Mouse (Mus musculus) adrenal gland, postnatal 10 days (tissue): ENCODE measurements around the gene Pex16. TPM values are rescaled to one million over a fixed set of nuclear protein-coding genes. Genes with fewer than 3 reads are reported as not detected.

Experiments
- DNase-seq: peaks from one replicate; pipeline ENCODE4 v3.0.0; 2021; ENCODE audit warnings: mixed read lengths
- long read RNA-seq, 2 experiments: library from polyadenylated mRNA; stranded (forward); transcript quantifications; one replicate each; pipeline ENCODE4 v2.0.0; 2021
- total RNA-seq, 2 experiments: library from RNA; stranded (reverse); gene quantifications; 2 replicates each; pipeline ENCODE4 v1.2.3; 2021

Pex16 gene
- 100 to 1,000 TPM; 115 to 130 TPM for total RNA-seq
- long read RNA-seq, experiment 1, transcript Pex16-201 (11 exons, 1,392 nt) = major isoform, 247 of 291 reads
- long read RNA-seq, experiment 1, partial matches to known transcripts = 22 of 291 reads
- long read RNA-seq, experiment 1, other reads (novel, unspliced or antisense) = 20 of 291 reads
- long read RNA-seq, experiment 2, transcript Pex16-201 (11 exons, 1,392 nt) = major isoform, 133 of 178 reads
- long read RNA-seq, experiment 2, partial matches to known transcripts = 27 of 178 reads
- long read RNA-seq, experiment 2, other reads (novel, unspliced or antisense) = 18 of 178 reads

DNA sequence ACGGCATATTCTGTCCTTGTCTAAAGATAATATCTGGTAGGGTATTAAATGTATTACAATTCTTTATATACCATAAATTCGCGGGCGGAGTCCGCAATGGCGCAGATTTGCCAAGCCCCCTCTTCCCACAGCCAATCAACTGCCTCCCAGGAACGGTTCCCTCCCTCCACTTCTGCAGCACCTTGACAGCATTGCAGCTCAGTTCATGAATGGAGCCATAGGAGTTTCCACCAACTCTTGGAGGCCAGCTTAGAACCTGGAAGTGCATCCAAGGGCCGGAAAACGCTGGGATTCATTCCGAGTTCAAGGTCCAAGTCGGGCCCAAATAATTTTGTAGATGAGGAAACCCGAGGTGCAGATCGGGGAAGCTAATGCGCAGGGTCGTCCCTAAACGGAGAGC lies at the start of gene Pex16, which contains the start of gene Large2:
Pex16 (plus strand) TSS at position 163 of the 400 bp plus-strand sequence.
Large2 (minus strand) TSS at position 356 of the 400 bp plus-strand sequence.
- peak; percentile 63 for DNase-seq

- no peak for DNase-seq
Observed at GRCm38 (mm10) chr2:92325676-92326075, 48.8 kb upstream of the Pex16 start.

GRCm38 (mm10) chr2:92326221-92326620 lies 48.3 kb upstream of the Pex16 start:
- DNase-seq = no peak

- no peak for DNase-seq
Observed at GRCm38 (mm10) chr2:92327601-92328000, 46.9 kb upstream of the Pex16 start.

GRCm38 (mm10) chr2:92328206-92328605 lies 46.3 kb upstream of the Pex16 start:
- DNase-seq = no peak

DNA sequence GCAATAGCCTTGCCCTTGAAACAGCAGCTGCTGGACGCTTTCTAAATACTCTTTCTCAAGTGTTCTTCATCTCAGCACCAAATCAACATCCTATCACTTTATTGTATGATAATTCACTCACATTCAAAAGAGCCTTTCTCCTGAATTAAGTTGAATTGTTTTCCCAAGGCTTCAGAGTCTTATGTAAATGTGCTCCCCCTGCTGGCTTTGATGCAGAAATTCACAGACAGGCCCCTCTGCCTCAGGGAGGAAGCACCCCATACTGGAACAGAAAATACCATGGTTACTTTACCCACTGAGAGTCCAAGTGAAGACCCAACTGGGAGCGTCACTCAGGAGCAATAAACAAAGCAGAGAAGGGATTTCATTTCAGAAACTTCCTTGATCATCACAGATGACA lies 43.6 kb upstream of the Pex16 start:
- no peak for DNase-seq

GRCm38 (mm10) chr2:92331410-92331809 lies 43.1 kb upstream of the Pex16 start:
- DNase-seq = no peak

DNA sequence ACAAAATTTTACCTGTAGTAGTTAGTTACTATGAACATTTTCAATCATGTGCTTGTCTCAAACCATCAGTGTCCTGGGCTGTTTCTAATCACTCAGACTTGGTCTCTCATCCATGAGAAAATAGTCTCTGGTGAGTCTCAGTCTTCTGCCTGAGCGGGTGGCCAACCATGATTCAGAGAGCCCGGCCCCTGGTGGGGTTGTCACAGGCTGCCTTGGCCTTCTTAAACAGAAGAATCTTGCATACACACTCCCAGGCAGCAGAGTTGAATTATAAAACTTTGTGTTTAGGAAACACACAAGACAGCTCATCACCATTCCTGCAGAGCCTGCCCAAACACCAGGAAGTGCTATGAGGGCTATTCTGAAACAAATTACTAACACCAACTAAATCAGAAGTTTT lies 42.6 kb upstream of the Pex16 start:
- DNase-seq = no peak

GRCm38 (mm10) chr2:92342418-92342817 lies 32.1 kb upstream of the Pex16 start:
- DNase-seq = no peak

DNA sequence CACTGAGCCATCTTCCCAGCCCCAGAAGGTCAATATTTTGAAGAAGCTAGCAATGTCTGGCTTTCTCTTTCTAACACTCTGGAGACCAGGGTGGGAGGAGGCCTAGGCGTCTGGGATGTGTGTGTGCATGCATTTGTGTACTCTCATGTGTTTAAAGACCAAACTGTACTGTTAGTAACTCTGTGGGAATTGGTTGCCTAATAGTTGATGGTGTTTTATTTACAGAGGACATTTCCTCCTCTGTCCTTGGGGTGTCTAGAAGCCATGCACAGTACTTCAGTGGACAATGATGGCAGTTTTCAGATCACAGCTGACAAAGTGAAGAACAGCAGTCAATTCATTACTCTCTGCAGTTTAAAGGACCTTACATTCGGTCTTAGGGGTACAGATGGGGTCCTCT lies 27.3 kb upstream of the Pex16 start:
- no peak for DNase-seq

DNA sequence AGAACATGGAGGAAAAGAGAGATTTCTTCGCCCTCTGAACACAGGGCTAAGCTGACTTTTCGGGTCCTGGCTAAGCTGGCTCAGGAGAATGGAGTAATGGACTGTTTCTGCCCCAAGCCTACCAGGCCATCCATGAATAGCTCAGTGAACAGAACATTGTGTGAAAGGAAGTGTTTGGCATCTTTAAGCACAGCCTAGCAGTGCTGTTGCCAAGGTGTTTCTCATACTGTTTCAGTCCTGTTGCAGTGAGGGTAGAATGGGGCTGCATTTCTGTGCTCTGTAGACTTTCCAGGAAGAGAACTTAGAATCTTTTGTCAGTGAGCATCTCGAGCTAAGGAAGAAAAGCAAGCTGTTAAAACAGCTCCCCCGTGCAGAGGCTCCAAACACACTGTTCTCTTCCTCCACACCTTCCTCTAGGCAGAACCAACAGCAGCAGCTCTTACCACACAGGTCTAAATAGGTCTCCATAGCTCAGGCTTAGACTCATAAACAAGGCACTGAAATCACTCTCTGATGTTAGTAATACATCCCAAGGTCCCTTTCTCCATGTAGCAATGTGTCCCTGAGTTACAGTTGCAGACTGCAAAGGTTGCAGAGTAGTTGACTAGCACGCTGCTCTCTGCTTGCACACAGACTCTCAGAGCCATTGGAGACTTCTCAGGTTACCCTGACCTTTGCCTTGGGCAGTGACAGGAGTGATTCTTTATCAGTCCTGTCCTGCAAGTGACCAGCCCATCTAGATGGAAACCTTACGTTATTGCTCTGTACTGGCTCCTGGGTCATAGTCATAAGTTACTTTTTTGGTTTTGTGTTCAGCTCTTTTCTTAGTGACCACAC lies 24.7 kb upstream of the Pex16 start:
- peak; percentile 70 for DNase-seq

DNA sequence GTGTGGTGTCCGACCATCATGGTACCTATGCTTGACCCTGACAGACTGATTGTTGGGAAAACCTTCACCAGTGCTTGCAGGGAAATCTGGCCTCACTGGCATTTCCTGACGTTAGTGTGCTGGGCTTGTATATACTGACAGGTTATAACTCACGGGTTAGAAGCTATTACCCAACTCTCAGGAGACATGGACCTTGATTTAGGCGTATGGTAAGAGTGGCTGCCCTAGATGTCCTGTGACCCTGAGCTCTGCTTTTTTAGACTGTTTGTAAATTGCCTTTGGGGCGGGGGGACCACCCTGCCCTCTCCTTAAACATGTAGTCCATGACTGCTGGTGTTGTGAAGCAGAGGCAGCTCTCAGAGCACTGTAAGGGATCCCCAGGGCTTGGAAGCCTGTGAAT lies 23.8 kb upstream of the Pex16 start:
- peak; percentile 56 for DNase-seq

DNA sequence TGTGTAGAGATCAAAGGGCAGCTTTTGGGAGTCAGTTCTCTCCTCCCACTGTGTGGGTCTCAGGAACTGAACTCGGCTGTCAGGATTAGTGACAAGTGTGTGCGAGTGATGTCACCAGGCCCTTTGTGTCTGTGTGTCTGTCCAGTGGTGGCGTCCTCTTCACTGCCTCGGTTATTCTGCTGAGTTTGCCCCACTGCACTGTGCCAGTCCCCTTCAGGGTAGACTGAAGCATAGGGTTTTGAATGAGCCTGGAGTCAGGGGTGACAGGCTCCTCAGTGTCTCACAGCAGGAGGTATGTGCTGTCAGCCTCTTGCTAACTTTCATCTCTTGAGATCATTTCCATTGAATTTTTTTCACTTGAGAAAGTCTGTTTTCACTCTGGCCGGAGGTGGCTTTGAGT lies 21.1 kb upstream of the Pex16 start:
- no peak for DNase-seq

DNA sequence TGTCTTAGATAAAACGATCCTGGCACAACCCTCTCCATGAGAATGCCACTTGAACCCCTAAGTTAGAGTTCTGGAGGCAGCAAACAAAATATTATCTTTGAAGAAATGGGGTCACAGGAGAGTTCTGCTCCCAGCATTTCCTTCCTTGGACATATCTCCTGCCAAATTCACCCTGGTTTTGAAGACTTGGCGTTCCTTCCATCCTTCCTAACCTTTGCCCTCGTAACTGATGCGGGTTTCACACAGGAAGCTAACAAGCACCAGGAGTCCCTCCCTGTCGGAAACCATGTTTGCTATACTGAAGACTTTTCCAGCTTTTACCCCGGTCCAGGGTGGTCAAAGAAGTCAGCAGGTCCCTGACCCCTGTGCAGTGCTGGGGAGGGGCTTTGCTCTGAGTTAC lies 20.3 kb upstream of the Pex16 start:
- DNase-seq = peak; percentile 4

- DNase-seq = no peak
Observed at GRCm38 (mm10) chr2:92359301-92359700, 15.2 kb upstream of the Pex16 start.

- peak; percentile 51 for DNase-seq
Observed at GRCm38 (mm10) chr2:92360186-92360823, 14.2 kb upstream of the Pex16 start.

DNA sequence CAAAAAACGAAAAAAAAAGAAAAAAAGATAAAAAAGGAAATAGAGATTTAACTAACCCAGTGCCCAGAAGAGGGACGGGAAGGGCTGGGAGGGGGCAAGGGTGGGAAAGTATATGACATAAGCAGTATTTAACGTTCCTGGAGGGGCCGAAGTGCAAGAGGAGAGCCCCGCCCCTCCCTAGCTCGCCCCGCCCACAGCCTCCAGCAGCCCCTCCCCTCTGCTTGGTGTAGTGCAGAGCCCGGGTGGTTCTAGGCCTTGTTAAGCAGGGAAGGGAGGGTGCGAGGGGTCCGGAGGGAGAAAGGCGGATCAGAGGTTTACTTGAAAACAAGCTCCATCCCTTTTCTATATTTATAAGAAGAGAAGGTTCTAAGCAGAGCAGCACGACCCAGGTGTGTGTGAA lies 13.6 kb upstream of the Pex16 start:
- peak; percentile 53 for DNase-seq

GRCm38 (mm10) chr2:92361795-92362194 lies 12.7 kb upstream of the Pex16 start:
- no peak for DNase-seq

DNA sequence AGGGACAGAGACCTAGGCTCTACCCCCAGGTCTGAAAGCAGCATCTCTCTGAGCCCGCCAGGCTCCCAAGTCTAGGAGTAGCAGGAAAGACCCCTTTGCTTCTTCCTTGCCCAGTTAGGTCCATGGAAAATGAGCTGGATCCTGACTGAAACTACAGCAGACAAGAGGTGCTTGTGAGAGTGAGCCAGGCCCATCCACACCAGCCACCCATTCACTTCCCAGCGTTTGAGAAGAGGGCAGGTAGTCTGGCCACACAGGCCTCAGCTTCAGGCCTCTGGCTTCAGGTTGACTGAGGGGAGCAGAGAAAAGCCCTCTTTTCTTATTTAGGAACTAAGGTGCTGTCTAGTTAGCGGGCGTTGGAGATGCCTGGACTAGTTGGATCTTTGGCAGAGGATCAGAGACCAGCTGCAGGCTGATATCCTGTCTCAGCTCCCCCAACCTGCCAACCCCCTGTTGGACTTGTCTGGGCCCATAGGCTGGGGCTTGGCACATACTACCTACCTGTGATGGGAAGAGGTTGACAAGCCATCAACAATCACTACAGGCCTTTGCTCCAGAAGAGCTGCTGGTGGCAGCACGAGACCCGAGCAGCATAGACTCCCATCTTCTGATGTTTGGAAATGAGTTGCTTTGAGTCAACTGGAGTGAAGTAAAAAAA lies 11.8 kb upstream of the Pex16 start:
- no peak for DNase-seq

DNA sequence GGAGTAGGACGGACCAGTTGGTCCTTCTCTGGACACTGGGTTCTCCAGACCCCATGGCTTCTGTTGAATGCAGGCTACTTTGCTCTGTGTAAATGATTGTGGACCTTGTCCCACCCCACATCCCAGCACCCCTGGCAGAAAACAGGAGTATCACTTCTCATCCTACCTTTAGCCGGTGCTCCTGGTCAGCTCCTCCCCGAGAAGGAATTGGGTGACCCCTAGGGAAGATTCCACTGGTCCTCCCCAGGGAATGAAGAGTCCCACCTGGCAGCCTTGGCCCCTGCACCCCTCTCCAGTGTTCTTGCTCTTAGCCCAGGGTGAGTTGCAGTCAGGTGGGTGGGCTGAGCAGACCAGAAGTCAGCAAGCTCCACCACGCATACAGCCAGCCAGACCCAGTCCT lies 10.4 kb upstream of the Pex16 start:
- DNase-seq = no peak

GRCm38 (mm10) chr2:92365568-92365967 lies 8.9 kb upstream of the Pex16 start:
- DNase-seq = no peak

DNA sequence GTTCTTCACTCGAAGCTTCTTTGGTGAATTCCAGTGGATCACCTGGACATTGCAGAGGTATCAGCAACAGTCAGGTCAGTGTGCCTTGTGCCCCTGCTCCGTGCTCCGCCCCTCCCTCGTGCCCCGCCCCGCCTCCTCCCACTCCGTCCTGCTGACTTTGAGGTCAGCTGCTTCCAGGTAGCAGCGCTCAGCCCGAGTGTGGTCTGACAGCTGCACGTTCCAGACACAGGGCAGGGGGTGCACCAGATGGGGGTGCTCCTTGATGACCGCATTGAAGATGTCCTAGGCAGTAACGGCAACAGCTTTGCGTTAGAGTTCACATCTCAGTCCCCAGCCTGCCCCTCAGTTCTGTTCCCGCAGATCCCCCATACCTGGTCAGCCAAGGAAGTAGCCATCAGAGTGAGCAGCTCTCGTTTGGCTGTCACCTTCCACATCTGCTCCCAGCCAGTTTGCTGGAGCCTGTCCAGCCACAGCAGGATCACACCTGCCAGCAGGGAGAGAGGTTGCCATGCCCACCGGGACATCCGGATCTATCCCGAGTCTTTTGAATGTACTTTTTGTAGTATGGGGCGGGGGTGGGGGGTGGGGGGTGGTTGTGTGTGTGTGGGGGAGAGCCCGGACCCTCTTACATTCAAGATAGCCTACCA lies 7.0 kb upstream of the Pex16 start:
- DNase-seq = no peak
